Mouse (Mus musculus): ENCODE measurements around the gene Gm20696.

GRCm38 (mm10) chr6:99320444-99320843 lies 346.2 kb downstream of the Gm20696 start:
- no peak for TF ChIP-seq CTCF (IDR thresholded peaks at IDR 0.05; ENCODE audit: low read depth)
- no peak for TF ChIP-seq EP300 (optimal IDR thresholded peaks at IDR 0.05)
